Mouse (Mus musculus): ENCODE measurements around the gene Entpd3. TPM values are rescaled to one million over a fixed set of nuclear protein-coding genes. Genes with fewer than 3 reads are reported as not detected.

Entpd3 gene
- polyA plus RNA-seq, 1 experiment from 2014 or later: 0.05 TPM

DNA sequence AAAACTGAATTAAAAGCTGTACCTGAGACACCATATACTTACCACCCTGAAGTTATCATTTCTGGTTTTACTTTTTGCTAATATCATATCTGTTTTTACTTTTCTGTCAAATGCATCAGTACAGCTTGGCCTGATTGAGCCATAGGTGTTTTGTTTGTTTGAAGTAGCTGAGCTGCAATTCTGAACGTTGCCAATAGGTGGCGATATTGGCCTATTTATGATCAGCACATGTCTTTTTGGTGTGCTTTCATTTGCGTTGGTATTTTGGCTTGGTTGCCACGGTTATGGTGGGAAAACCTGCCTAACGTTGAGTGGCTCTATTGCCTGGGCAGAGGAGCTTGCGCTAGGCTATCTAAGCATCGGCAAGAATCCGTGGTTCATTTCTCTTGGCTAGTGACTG is 37.6 kb upstream of the Entpd3 start:
- H3K9ac ChIP-seq (ENCODE audit: low read depth, low read length): no peak overlapping the region
- no peaks in the 10 kb centered on the region for H3K36me3 ChIP-seq (ENCODE audit: control insufficient read depth, insufficient read depth)
- WGBS (ENCODE audit: insufficient replicate concordance): 6% methylated on average over 8 of the region's 8 CpGs
- no peak overlapping the region for H3K4me3 ChIP-seq (ENCODE audit: low read depth, low read length)
- no peak overlapping the region for H3K27ac ChIP-seq (ENCODE audit: low read length)
- H3K4me2 ChIP-seq (ENCODE audit: low read depth, low read length): no peak overlapping the region
- no peaks in the 10 kb centered on the region for H3K27me3 ChIP-seq (ENCODE audit: control insufficient read depth, insufficient read depth, low read depth, low read length)
- no peaks in the 10 kb centered on the region; the same call in 1 of the 2 replicates for H3K4me1 ChIP-seq (ENCODE audit: control insufficient read depth, low read depth, low read length)
- 0 out of 2 replicates have a peak, but pooled peaks cover 4% of the 10 kb centered on the region for H3K9me3 ChIP-seq (replicated peaks; ENCODE audit: control insufficient read depth, low read length)
- no peak for ATAC-seq (ENCODE audit: low read depth)

DNA sequence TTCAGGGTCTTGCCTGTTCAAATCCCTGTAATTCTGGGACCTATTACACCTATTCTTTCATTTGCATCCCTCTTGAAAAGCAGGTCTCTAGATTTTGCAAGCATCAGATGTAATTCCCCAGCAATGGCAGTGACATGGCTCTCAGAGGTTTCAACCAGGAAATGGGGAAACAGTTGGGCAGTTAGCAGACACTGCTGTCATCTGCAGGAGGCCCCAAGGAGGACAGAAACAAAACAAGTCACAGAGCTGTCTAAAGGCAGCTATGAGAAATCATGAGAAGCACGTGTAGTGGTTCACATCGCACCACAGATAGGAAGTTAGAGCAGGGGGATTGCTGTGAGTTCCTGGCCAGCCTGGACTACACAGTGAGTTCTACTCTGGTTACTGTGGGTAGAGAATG is 35.2 kb upstream of the Entpd3 start:
- WGBS (ENCODE audit: insufficient replicate concordance): 36% methylated on average over 2 of the region's 2 CpGs

DNA sequence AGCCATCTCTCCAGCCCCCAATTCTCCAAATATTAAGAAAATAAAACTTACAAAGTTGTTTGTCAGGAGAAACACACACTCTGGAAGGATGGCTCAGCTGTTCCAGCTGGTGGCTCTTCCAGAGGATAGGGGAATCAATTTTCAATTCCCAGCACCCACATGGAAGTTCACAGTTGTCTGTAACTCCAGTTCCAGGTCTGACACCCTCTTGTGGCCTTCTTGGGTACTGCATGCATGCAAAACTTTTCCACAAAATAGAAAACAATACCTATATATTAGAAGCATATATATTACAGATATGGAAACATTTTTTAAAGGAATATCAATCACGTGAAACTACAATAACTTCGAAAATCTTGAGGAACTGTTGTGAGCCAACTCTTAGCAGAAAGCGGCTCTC is 27.8 kb upstream of the Entpd3 start:
- Histone ChIP-seq H3K9ac (ENCODE audit: low read depth, low read length) (no peak overlapping the region), H3K4me1 (ENCODE audit: control insufficient read depth, low read depth, low read length) (no peaks in the 10 kb centered on the region), H3K27me3 (ENCODE audit: control insufficient read depth, insufficient read depth, low read depth, low read length) (no peaks in the 10 kb centered on the region), H3K4me3 (ENCODE audit: low read depth, low read length) (no peak overlapping the region), H3K36me3 (ENCODE audit: control insufficient read depth, insufficient read depth) (no peaks in the 10 kb centered on the region), H3K27ac (ENCODE audit: low read length) (no peak overlapping the region), H3K9me3 (replicated peaks; ENCODE audit: control insufficient read depth, low read length) (no peaks in the 10 kb centered on the region), H3K4me2 (ENCODE audit: low read depth, low read length) (no peak overlapping the region)
- 64% methylated on average over 3 of the region's 3 CpGs for WGBS (ENCODE audit: insufficient replicate concordance)
- ATAC-seq (ENCODE audit: low read depth): no peak

More for the DNA sequence above, 35.2 kb upstream of the Entpd3 start:
- H3K4me2 ChIP-seq (ENCODE audit: low read depth, low read length): no peak overlapping the region
- no peaks in the 10 kb centered on the region for H3K36me3 ChIP-seq (ENCODE audit: control insufficient read depth, insufficient read depth)
- no peak overlapping the region for H3K27ac ChIP-seq (ENCODE audit: low read length)
- H3K9me3 ChIP-seq (replicated peaks; ENCODE audit: control insufficient read depth, low read length): 0 out of 2 replicates have a peak, but pooled peaks cover 4% of the 10 kb centered on the region
- H3K27me3 ChIP-seq (ENCODE audit: control insufficient read depth, insufficient read depth, low read depth, low read length): no peaks in the 10 kb centered on the region
- no peak overlapping the region for H3K9ac ChIP-seq (ENCODE audit: low read depth, low read length)
- ATAC-seq (ENCODE audit: low read depth): no peak
- no peaks in the 10 kb centered on the region for H3K4me1 ChIP-seq (ENCODE audit: control insufficient read depth, low read depth, low read length)
- no peak overlapping the region for H3K4me3 ChIP-seq (ENCODE audit: low read depth, low read length)

DNA sequence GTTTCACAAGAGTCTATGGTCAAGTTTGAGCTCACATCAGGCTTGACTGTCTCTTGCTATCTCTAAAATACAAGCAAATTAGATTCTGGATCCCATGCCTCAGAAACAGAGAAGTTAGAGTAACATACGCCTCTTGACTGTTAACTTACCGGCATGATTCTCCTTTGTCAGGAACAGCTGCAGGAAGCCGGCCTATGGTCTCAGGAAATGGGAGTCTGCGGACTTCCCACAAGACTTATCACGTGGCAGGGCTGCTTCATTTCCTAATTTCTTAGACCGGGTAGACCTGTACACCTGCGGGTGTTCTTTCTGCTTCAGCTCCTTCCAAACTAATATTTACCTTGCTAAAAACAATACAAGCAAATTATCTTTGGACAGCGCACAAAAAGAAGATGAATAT is 22.9 kb upstream of the Entpd3 start:
- no peak overlapping the region for H3K27ac ChIP-seq (ENCODE audit: low read length)
- 24% methylated on average over 8 of the region's 8 CpGs for WGBS (ENCODE audit: insufficient replicate concordance)
- H3K27me3 ChIP-seq (ENCODE audit: control insufficient read depth, insufficient read depth, low read depth, low read length): no peaks in the 10 kb centered on the region
- H3K36me3 ChIP-seq (ENCODE audit: control insufficient read depth, insufficient read depth): no peaks in the 10 kb centered on the region
- no peak for ATAC-seq (ENCODE audit: low read depth)
- H3K4me1 ChIP-seq (ENCODE audit: control insufficient read depth, low read depth, low read length): no peaks in the 10 kb centered on the region
- no peaks in the 10 kb centered on the region for H3K9me3 ChIP-seq (replicated peaks; ENCODE audit: control insufficient read depth, low read length)
- no peak overlapping the region for H3K9ac ChIP-seq (ENCODE audit: low read depth, low read length)
- no peak overlapping the region for H3K4me3 ChIP-seq (ENCODE audit: low read depth, low read length)
- no peak overlapping the region for H3K4me2 ChIP-seq (ENCODE audit: low read depth, low read length)

DNA sequence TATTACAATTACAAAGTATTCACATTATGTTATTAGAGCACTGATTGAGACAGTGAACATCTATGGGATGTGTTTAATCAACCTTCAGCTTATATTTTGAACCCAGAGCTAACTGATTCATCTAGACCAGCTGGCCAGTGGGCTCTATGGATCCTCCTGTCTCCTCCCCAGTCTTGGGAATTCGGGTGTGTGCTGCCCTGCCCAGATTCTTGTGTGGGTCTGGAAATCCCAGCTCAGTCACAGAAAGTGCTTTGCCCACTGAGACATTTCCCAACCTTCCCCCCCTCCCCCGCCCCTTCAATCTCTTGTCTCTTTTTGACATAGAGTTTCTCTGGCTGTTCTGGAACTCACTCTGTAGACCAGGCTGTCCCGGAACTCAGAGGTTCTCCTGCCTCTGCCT is 20.7 kb upstream of the Entpd3 start:
- H3K4me2 ChIP-seq (ENCODE audit: low read depth, low read length): no peak overlapping the region
- H3K36me3 ChIP-seq (ENCODE audit: control insufficient read depth, insufficient read depth): no peaks in the 10 kb centered on the region
- WGBS (ENCODE audit: insufficient replicate concordance): 48% methylated on average over 3 of the region's 3 CpGs
- no peaks in the 10 kb centered on the region for H3K9me3 ChIP-seq (replicated peaks; ENCODE audit: control insufficient read depth, low read length)
- no peak overlapping the region for H3K4me3 ChIP-seq (ENCODE audit: low read depth, low read length)
- no peak for ATAC-seq (ENCODE audit: low read depth)
- H3K27ac ChIP-seq (ENCODE audit: low read length): no peak overlapping the region
- H3K9ac ChIP-seq (ENCODE audit: low read depth, low read length): no peak overlapping the region
- H3K4me1 ChIP-seq (ENCODE audit: control insufficient read depth, low read depth, low read length): no peaks in the 10 kb centered on the region
- no peaks in the 10 kb centered on the region for H3K27me3 ChIP-seq (ENCODE audit: control insufficient read depth, insufficient read depth, low read depth, low read length)

DNA sequence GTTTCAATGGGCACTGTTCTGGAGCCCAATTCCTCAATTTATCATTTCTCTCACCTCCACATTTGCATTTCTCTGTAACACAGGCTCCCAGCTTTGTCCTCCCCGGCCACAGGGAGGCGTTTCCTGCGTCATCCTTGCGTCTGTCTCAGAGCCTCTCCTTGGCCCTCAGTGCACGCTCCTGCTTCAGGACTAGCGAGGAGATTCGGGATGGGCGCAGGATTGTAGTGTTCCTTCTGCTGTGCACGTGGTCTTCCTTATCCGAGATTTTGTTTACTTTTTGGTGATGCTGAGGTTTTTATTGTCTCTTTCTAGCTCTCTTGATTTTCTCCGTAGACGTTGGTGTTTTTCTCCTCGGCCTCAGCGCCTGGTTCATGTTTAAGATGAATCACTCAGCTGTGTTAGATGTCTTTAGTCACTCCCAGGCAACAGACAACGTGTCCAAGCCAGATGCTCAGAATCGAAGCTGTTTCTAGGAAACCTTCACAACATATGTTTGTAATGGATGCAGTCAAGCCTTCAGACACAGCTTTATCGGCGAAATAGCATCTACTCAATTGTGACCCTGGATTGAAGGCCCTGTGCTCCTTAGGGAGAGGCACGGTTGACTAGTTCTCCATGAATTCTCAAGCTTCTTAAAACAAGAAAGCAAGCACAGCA is 20.0 kb upstream of the Entpd3 start:
- no peak overlapping the region for H3K9ac ChIP-seq (ENCODE audit: low read depth, low read length)

DNA sequence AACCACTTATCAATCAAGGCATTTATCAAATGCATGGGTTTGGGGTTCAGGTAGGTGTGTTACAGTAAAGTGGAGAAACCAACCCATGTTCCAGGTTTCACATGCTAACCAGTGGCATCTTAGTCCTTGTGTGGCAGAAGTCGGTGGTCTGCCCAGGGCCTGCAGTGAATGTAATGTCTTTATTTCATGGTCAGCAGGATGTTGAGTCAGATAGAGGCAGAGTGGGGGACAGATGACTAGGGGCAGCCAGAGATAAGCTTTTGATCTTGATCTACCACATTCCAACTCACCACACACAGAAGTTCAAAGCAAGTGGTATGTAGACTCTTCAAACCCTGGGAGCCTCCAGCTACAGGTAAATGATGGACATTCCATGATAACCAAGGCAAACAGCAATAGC is 18.5 kb upstream of the Entpd3 start:
- Histone ChIP-seq H3K9ac (ENCODE audit: low read depth, low read length) (no peak overlapping the region), H3K27me3 (ENCODE audit: control insufficient read depth, insufficient read depth, low read depth, low read length) (no peaks in the 10 kb centered on the region), H3K27ac (ENCODE audit: low read length) (no peak overlapping the region), H3K4me1 (ENCODE audit: control insufficient read depth, low read depth, low read length) (no peaks in the 10 kb centered on the region), H3K9me3 (replicated peaks; ENCODE audit: control insufficient read depth, low read length) (no peaks in the 10 kb centered on the region), H3K4me2 (ENCODE audit: low read depth, low read length) (no peak overlapping the region), H3K36me3 (ENCODE audit: control insufficient read depth, insufficient read depth) (no peaks in the 10 kb centered on the region), H3K4me3 (ENCODE audit: low read depth, low read length) (no peak overlapping the region)
- WGBS (ENCODE audit: insufficient replicate concordance): 31% methylated on average over 1 of the region's 1 CpGs
- no peak for ATAC-seq (ENCODE audit: low read depth)

More for the DNA sequence above, 20.0 kb upstream of the Entpd3 start:
- no peak overlapping the region for H3K4me3 ChIP-seq (ENCODE audit: low read depth, low read length)
- no peaks in the 10 kb centered on the region for H3K9me3 ChIP-seq (replicated peaks; ENCODE audit: control insufficient read depth, low read length)
- ATAC-seq (ENCODE audit: low read depth): no peak
- H3K27me3 ChIP-seq (ENCODE audit: control insufficient read depth, insufficient read depth, low read depth, low read length): no peaks in the 10 kb centered on the region
- H3K4me2 ChIP-seq (ENCODE audit: low read depth, low read length): no peak overlapping the region
- no peak overlapping the region for H3K27ac ChIP-seq (ENCODE audit: low read length)
- no peaks in the 10 kb centered on the region for H3K36me3 ChIP-seq (ENCODE audit: control insufficient read depth, insufficient read depth)
- no peaks in the 10 kb centered on the region for H3K4me1 ChIP-seq (ENCODE audit: control insufficient read depth, low read depth, low read length)
- WGBS (ENCODE audit: insufficient replicate concordance): 59% methylated on average over 19 of the region's 19 CpGs

DNA sequence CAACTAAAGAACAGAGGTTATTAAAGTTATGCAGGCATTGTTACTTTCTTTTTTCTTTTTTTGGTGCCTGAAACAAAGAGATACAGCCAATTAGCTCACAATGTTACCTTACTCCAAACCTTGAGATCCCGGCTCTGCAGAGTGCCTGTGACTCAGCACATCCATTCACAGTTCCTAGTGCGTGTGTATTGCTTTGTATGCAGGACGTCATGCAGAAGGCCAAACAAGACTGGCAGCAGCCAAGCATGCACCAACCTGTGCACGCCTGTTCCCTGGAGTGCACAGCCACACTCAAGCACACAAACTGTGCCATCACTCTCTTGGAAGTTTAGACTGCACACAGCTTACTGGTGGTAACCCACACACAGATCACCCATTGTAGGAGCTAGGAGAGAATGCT is 12.3 kb upstream of the Entpd3 start:
- H3K4me1 ChIP-seq (ENCODE audit: control insufficient read depth, low read depth, low read length): no peaks in the 10 kb centered on the region
- no peak for ATAC-seq (ENCODE audit: low read depth)
- H3K4me2 ChIP-seq (ENCODE audit: low read depth, low read length): no peak overlapping the region
- no peak overlapping the region for H3K4me3 ChIP-seq (ENCODE audit: low read depth, low read length)
- no peaks in the 10 kb centered on the region for H3K36me3 ChIP-seq (ENCODE audit: control insufficient read depth, insufficient read depth)
- H3K9ac ChIP-seq (ENCODE audit: low read depth, low read length): no peak overlapping the region
- H3K9me3 ChIP-seq (replicated peaks; ENCODE audit: control insufficient read depth, low read length): no peaks in the 10 kb centered on the region
- no peaks in the 10 kb centered on the region for H3K27me3 ChIP-seq (ENCODE audit: control insufficient read depth, insufficient read depth, low read depth, low read length)
- no peak overlapping the region for H3K27ac ChIP-seq (ENCODE audit: low read length)
- WGBS (ENCODE audit: insufficient replicate concordance): 45% methylated on average over 4 of the region's 4 CpGs

DNA sequence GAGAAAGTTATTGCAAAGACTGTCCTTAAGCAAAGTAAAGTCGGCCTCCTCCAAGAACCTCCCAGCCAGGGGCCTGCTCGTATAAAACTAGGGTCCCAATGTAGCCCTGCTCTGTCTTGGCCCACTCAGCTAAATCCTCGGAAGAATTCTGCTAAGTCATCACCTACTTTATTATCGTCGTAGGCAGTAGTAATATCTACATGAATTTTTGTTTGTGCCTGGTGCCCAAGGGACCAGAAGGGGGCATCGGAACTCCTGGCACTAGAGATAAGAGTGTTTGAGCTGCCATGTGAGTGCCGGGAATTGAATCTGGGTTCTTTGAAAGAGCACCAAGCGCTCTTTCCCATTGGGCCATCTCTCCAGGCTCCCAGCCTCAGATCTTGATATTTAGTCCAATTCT is 11.7 kb upstream of the Entpd3 start:
- Histone ChIP-seq H3K36me3 (ENCODE audit: control insufficient read depth, insufficient read depth) (no peaks in the 10 kb centered on the region), H3K4me1 (ENCODE audit: control insufficient read depth, low read depth, low read length) (no peaks in the 10 kb centered on the region), H3K4me2 (ENCODE audit: low read depth, low read length) (no peak overlapping the region), H3K9me3 (replicated peaks; ENCODE audit: control insufficient read depth, low read length) (no peaks in the 10 kb centered on the region), H3K9ac (ENCODE audit: low read depth, low read length) (no peak overlapping the region), H3K4me3 (ENCODE audit: low read depth, low read length) (no peak overlapping the region), H3K27ac (ENCODE audit: low read length) (no peak overlapping the region), H3K27me3 (ENCODE audit: control insufficient read depth, insufficient read depth, low read depth, low read length) (no peaks in the 10 kb centered on the region)
- ATAC-seq (ENCODE audit: low read depth): no peak
- 64% methylated on average over 8 of the region's 8 CpGs for WGBS (ENCODE audit: insufficient replicate concordance)

Data from liver, embryonic 16.5 days (tissue).